Mouse (Mus musculus) lung, adult 2 months (tissue): ENCODE measurements around the gene Ass1.

Experiments
- CTCF ChIP-seq: fragments of 200-500 bp; IDR thresholded peaks from 2 replicates; pipeline ENCODE4 v1.5.1; 2011; ENCODE audit warnings: mild to moderate bottlenecking, low read length, control low read depth; ENCODE audit not compliant: insufficient read depth
- POLR2A ChIP-seq: fragments of 200-500 bp; IDR thresholded peaks from 2 replicates; pipeline ENCODE4 v1.6.1; 2011; ENCODE audit warnings: low read depth, mild to moderate bottlenecking, control low read depth, low read length, borderline replicate concordance; ENCODE audit errors: extremely low read depth

DNA sequence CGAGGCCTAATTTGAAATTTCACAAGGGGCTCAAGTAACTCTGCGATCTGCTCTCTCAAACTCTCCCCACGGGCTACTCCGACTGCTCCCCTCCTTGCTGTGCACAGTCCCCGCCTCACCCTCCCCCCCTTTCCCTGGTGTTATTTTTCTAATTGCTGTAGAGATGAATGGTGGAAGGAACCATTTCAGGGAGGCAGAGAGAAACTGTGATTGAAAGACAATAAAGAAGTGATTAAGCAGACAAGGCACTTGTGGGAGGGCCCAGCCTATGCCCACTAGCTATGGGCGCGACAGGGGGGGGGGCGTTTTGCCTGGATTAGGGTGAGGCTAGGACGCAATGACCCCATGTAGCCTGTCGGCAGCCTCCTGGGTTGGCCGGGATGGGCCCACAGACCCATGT, 23.2 kb downstream of the Ass1 start:
- TF ChIP-seq POLR2A (no peak), CTCF (no peak)
